Mouse (Mus musculus) heart, postnatal 36 days (tissue): Measurements from ENCODE around the gene Hunk. TPM values are rescaled to one million over a fixed set of nuclear protein-coding genes. Genes with fewer than 3 reads are reported as not detected.
A peak's percentile ranks its signal among the peaks of the same experiment; 100 is the strongest.

Experiments used
- DNase-seq, 2 experiments: peaks; one replicate each; pipeline ENCODE4 v3.0.0; 2021 to 2022
- intact Hi-C: fragments of 180-260 bp; cut with DNase I; formaldehyde crosslinking; loops from one replicate; pipeline ENCODE4 v1.15.1; 2025
- total RNA-seq, 2 experiments: library from RNA; stranded (reverse); gene quantifications; 2 replicates each; pipeline ENCODE4 v1.2.3; 2021

Hunk gene
- total RNA-seq, 2 experiments from 2014 or later: 0.57 to 0.67 TPM

DNA sequence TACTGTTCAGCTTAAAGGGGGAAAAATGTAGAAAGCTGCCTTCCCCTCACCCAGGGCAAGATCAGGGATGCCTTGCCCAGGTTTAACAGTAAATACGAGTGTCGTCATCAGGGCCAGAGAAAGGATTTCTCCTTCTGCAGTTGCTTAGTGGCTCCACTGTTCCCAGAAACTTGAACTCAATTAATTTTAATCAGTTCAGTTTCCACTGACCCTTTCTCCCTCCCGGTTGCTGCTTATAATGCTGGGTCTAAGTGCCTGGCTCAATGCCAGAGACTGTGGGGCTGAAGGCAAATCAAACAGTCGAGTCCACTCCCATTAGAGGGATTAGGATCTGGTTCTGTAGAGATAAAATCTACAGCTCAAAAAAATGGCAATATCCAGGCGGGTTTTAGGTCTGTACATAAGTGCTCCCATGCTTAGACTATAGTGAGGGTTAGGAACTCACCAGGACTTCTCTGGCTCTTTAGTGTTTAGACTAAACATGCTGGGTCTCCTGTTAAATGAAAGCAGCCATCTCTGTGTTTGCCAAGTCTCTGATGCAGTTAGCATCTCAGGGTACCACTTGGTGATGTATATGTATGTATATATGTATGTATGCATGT, 106.2 kb downstream of the Hunk start:
- intact Hi-C loops: no loop called here
- DNase-seq: no peak

DNA sequence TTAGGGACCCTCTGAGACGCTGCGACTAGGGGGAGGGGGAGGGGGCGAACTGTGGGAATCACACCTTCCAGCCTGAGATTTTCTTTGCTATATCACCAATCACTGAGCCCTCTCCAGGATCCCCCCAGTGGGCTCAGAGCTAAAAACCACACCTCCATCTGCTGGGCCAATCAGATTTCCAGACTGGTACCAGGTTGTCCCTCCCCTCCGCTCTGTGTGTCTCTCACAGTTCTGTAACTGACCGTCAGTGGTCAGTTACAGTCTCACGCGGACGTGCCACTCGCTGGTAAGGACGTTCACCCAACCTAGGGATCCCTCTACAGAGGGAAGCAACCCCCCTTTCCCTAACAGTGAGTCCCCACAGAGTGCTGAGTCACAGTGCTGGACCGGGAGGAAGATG, 111.1 kb downstream of the Hunk start:
- intact Hi-C loops: no loop called here
- DNase-seq: no peak

DNA sequence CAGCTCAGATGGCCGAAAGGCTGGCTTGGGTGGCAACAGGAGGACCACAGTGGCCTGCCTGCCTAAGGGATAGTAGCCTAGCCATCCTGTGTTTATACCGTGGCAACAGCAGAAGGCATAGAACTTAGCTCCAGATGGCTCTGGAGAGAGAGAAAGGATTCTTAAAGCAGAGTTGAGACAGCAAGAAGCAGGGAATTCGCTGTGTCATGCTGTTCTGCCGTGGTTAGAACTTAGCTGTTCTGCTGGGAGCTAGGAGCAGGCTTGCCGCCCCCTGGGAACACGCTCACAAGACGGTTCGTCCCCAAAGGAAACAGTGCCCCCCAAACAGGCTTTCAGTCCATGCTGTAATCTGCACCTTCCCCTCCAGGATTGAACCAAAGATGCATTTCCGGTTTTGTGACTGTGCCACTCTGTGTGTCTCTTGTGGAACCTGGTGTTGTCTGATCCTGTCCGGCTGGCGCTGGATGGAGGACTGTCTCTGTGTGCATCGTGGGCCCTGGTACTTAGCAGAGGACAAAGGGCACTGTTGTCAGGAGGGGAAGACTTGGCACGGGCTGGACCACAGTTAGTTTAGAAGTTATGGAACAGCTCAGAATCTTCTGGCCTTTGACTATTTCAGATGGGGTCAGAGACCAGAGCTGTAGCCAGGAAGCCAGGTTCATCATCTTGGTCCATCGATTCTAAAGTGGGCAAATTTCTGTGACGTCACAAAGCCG, 112.1 kb downstream of the Hunk start:
- intact Hi-C loops: no loop called here
- DNase-seq: no peak

GRCm38 (mm10) chr16:90500809-90501208, 115.0 kb downstream of the Hunk start:
- DNase-seq: no peak
- intact Hi-C loops: no loop called here

DNA sequence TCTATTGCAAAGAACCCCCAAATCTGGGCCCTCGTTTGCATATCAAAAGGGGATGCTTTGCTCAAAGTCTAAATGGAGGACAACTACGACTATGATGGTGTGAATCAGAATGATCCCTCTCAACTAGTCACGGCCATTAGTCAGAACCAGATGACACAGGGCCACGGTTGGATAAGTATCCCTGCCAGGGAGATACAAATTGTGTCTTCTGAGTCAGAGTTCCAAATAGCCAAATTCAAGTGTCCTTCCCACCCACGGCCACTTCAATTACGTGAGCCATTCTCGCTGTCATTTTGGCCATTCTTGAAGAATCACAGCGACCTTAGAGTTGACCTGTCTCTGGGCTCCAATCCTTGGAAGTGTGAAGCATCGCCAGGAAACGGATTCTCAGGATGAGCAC, 119.4 kb downstream of the Hunk start:
- DNase-seq: no peak
- intact Hi-C loops: no loop called here

- intact Hi-C loops: no loop called here
- no peak for DNase-seq
Measured at GRCm38 (mm10) chr16:90505680-90506079, 119.9 kb downstream of the Hunk start.

- intact Hi-C loops: no loop called here
- DNase-seq: peak; percentile 25 to 53
Measured at GRCm38 (mm10) chr16:90511551-90512296, 125.9 kb downstream of the Hunk start.

GRCm38 (mm10) chr16:90517041-90517440, 131.2 kb downstream of the Hunk start:
- intact Hi-C loops: no loop called here
- DNase-seq: no peak

- intact Hi-C loops: no loop called here
- DNase-seq: no peak
Measured at GRCm38 (mm10) chr16:90518232-90518631, 132.4 kb downstream of the Hunk start.

DNA sequence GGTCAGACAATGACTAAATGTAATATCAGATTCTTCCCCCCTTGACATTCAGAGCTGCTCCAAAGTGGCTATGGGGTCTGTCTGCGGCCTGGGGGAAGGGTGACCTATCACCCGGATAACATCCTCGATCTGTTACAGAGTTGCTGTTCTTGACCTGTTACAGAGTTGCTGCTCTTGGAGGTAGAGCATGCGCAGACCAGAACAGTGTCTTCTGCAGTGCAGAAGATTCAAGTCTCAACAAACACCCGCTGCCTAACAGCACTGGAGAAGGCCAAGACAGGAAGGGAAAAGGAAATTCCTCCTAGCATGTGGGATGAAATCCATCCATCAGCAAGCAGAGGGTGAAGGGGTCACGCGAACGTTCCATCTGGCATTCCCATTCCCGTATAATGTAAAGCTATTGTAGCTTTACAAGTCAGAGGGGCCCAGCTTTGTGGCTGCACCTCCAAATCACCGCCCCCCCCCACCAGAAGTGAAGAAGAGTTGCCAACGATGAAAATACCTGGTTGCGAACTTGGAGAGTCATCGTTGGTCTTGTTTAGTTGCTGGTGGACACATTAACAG, 133.0 kb downstream of the Hunk start:
- no peak for DNase-seq
- intact Hi-C loops: no loop called here

GRCm38 (mm10) chr16:90521191-90521950, 135.6 kb downstream of the Hunk start:
- no peak for DNase-seq
- intact Hi-C loops: no loop called here

- intact Hi-C loops: no loop called here
- DNase-seq: no peak
Measured at GRCm38 (mm10) chr16:90521951-90522255, 136.1 kb downstream of the Hunk start.

- intact Hi-C loops: no loop called here
- DNase-seq: no peak
Measured at GRCm38 (mm10) chr16:90522575-90522974, 136.8 kb downstream of the Hunk start.

- DNase-seq: no peak
Measured at GRCm38 (mm10) chr16:90523373-90523772, 137.6 kb downstream of the Hunk start.

GRCm38 (mm10) chr16:90523894-90524293, 138.1 kb downstream of the Hunk start:
- no peak for DNase-seq
- intact Hi-C loops: no loop called here

More at GRCm38 (mm10) chr16:90523373-90523772, 137.6 kb downstream of the Hunk start:
- intact Hi-C loops: no loop called here

- intact Hi-C loops: no loop called here
Measured at GRCm38 (mm10) chr16:90524393-90524792, 138.6 kb downstream of the Hunk start.

DNA sequence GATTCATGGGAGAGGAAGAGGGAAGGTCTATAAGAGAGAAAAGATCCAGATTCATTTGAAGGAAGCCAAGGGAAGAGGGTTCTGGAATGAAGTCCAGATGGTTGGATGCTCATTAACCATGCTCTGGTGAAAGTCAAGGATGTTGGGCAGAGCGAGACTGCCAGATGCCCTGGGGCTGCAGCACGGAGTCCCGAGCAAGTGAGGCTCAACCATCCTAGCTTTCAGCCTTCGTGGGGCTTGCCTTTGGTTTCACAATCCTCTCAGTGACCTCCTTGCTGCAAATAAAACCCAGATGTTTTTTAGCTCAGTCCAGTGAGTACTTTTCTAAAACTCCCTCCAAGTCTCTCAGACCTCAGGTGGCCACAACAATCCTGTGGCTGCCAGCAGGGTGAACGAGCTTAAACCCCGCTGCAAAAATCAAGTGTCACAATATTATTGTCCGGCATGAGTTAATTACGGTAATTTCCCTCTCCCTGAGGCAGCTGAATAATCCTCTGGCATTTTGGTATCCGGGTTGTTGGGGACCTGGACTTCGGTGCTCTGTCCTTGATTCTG, 147.4 kb downstream of the Hunk start:
- DNase-seq: no peak
- intact Hi-C loops: loop anchor here (5.0 kb wide), 1 partner anchor 146 kb away; the partner anchor contains the start of gene Hunk

More at GRCm38 (mm10) chr16:90524393-90524792, 138.6 kb downstream of the Hunk start:
- no peak for DNase-seq

DNA sequence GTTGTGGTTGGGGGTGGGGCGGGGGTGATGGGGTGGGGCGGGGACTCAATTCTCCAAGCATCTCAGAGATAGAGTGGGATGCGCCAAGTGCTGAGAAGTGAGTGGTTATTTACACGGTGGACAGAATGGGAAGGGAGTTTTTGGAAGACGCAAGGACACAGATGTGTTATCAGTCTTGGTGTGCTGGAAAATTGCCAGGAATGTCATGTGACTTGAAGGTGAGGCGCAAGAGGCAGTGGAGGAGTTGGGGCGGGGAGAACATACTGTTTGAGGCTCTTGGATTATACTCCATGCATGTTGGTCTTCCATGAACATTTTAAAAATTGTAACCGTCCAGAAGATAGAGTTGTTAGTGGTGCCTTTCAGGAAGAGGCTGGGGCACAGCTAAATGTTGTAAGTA, 148.8 kb downstream of the Hunk start:
- intact Hi-C loops: loop anchor here (5.0 kb wide), 1 partner anchor 147 kb away; the partner anchor contains the start of gene Hunk
- no peak for DNase-seq

GRCm38 (mm10) chr16:90538926-90539325, 153.1 kb downstream of the Hunk start:
- DNase-seq: peak; percentile 32 to 47
- intact Hi-C loops: no loop called here

- no peak for DNase-seq
- intact Hi-C loops: loop anchor here (5.0 kb wide), 1 partner anchor 159 kb away; no protein-coding TSS in a partner anchor
Measured at GRCm38 (mm10) chr16:90541191-90541590, 155.4 kb downstream of the Hunk start.
